Mouse (Mus musculus): ENCODE measurements around the gene Rmnd1.

DNA sequence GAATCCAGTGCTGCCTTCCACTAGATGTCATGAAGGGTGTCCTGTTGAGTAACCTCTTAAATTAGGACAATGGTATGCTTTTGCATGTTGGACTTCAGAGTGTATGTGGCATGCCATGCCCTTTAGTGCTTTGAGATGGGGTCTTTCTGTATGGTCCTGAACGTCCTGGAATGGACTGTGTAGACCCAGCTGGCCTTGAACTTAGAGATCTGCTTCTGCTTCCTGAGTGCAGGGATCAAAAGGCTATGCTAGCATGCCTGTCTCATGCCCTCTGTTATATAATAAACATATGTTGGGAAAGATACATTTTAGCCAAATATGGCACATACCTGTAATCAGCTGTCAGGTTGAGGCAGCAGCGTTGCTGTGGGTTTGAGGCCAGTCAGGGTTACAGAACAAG is 41.6 kb downstream of the Rmnd1 start:
- TF ChIP-seq CTCF (IDR thresholded peaks at IDR 0.05; ENCODE audit: insufficient read depth, low read depth, low read length) = no peak
- no peak for TF ChIP-seq POLR2A (IDR thresholded peaks at IDR 0.05; ENCODE audit: insufficient read depth, low read depth, low read length)
